Mouse (Mus musculus) hindbrain, postnatal 0 days (tissue): ENCODE measurements around the gene Lst1. TPM values are rescaled to one million over a fixed set of nuclear protein-coding genes. Genes with fewer than 3 reads are reported as not detected.

Experiments used
- ATAC-seq: fragments of 200-750 bp; cut with Nextera tagmentation; 2 replicates; pipeline ENCODE4 v1.8.0; 2017; ENCODE audit warnings: mild to moderate bottlenecking, moderate TSS enrichment, moderate library complexity
- DNase-seq: peaks from one replicate; pipeline ENCODE4 v3.0.0-alpha.2; 2015; ENCODE audit warnings: low spot score
- H3K27ac ChIP-seq: fragments of 300-500 bp; sonication (generic); 2 replicates; pipeline ENCODE4 v1.5.1; 2014; ENCODE audit warnings: mild to moderate bottlenecking
- H3K27me3 ChIP-seq: fragments of 300-500 bp; sonication (generic); 2 replicates; pipeline ENCODE4 v1.6.1; 2014; ENCODE audit warnings: low read length, mixed read lengths; ENCODE audit not compliant: insufficient read depth
- H3K36me3 ChIP-seq: fragments of 300-500 bp; sonication (generic); 2 replicates; pipeline ENCODE4 v1.6.1; 2014; ENCODE audit warnings: low read length, mixed read lengths; ENCODE audit not compliant: insufficient read depth
- H3K4me1 ChIP-seq: fragments of 300-500 bp; sonication (generic); 2 replicates; pipeline ENCODE4 v1.6.1; 2014; ENCODE audit warnings: antibody characterized with exemption, low read length, mixed read lengths; ENCODE audit not compliant: insufficient read depth
- H3K4me2 ChIP-seq: fragments of 300-500 bp; sonication (generic); 2 replicates; pipeline ENCODE4 v1.6.1; 2014; ENCODE audit warnings: low read depth, mild to moderate bottlenecking, low read length, moderate library complexity, mixed read lengths
- H3K4me3 ChIP-seq: fragments of 300-500 bp; sonication (generic); 2 replicates; pipeline ENCODE4 v1.5.1; 2014; ENCODE audit warnings: low read length
- H3K9ac ChIP-seq: fragments of 300-500 bp; sonication (generic); replicated peaks from 2 replicates; pipeline ENCODE4 v1.6.1; 2014; ENCODE audit warnings: mild to moderate bottlenecking, low read length, moderate library complexity, mixed read lengths
- H3K9me3 ChIP-seq: fragments of 300-500 bp; sonication (generic); 2 replicates; pipeline ENCODE4 v1.6.1; 2016; ENCODE audit warnings: low read length, mixed read lengths
- CTCF ChIP-seq: IDR thresholded peaks from 2 replicates; pipeline ENCODE4 v1.5.1; 2016; ENCODE audit warnings: antibody characterized with exemption, control low read depth, low read depth
- WGBS: fragments of 180-500 bp; shearing (Covaris S2); extraction: QIAGEN DNeasy Blood & Tissue Kit; methylation state at CpG from one replicate; pipeline ENCODE4 v1.1.7; 2014; 5-methylcytosine and 5-hydroxymethylcytosine counted together
- polyA plus RNA-seq: library from polyadenylated mRNA; unstranded; fragments of >200 nt; fragmentation: Nextera tagmentation; extraction: Ambion mirVana; gene quantifications from 2 replicates; pipeline ENCODE4 v1.2.1, GENCODE M21; 2015
- total RNA-seq: library from RNA; depleted of rRNA; stranded (reverse); fragments of >200 nt; gene quantifications from 2 replicates; pipeline ENCODE4 v1.2.3, GENCODE M21; 2014

Lst1 gene
- total and polyA plus RNA-seq, 2 experiments from 2014 or later = 8.0 to 25.0 TPM

DNA sequence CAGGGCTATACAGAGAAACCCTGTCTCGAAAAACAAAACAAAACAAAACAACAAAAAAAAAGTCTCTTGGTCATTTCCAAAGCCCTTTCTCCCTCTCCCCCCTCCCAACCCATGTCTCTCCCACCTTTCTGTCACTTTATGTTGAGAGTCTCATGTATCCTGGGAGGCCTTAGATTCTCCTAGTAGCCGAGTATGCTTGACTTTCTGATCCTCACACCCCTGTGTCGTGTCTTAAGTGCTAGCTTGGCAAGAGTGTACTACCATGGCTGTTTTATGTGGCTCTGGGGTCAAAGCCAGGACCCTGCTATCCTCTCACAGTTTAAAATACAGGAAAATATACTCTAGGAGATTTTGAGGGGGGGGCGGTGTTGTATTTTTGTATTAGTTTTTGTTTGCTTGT, 894 bp downstream of the Lst1 start:
- H3K9ac ChIP-seq = no peak overlapping the region
- no peaks in the 10 kb centered on the region for H3K9me3 ChIP-seq
- no peak overlapping the region for H3K4me2 ChIP-seq
- H3K4me1 ChIP-seq = no peaks in the 10 kb centered on the region
- no peak overlapping the region for H3K27ac ChIP-seq
- no peaks in the 10 kb centered on the region for H3K36me3 ChIP-seq
- WGBS = 71% methylated on average over 4 of the region's 4 CpGs
- H3K4me3 ChIP-seq = no peak overlapping the region
- TF ChIP-seq CTCF = no peak
- H3K27me3 ChIP-seq = no peaks in the 10 kb centered on the region
- ATAC-seq (no peak), DNase-seq (no peak)

DNA sequence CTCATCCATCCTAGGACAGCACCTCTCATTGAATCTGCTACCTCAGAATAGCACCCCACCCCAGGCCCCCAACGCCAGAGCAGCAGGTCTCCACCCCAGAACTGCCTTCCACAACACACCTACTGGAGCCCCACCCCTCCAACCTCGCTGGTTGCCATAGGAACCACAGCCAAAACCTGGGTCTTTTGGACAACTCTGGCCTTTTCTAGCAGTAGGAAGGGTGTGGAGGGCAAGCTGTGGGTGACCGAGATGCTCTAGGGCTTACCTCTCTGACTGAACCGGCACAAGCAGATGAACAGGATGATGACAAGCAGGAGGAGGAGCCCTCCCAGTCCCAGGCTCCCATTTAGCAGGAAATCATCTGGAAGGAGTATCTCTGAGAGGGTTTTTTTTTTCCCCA, 1.6 kb downstream of the Lst1 start:
- DNase-seq = peak; percentile 31
- Histone ChIP-seq H3K27ac (peak overlapping the region; percentile 66), H3K36me3 (no peaks in the 10 kb centered on the region), H3K9ac (peak overlapping the region; percentile 35; the same call in 1 of the 2 replicates), H3K4me3 (peak overlapping the region; percentile 38), H3K27me3 (no peaks in the 10 kb centered on the region), H3K9me3 (no peaks in the 10 kb centered on the region), H3K4me2 (peak overlapping the region; percentile 63), H3K4me1 (no peaks in the 10 kb centered on the region)
- no peak for TF ChIP-seq CTCF
- ATAC-seq = peak; percentile 62; the same call in 1 of the 2 replicates
- 0% methylated on average over 4 of the region's 4 CpGs for WGBS

DNA sequence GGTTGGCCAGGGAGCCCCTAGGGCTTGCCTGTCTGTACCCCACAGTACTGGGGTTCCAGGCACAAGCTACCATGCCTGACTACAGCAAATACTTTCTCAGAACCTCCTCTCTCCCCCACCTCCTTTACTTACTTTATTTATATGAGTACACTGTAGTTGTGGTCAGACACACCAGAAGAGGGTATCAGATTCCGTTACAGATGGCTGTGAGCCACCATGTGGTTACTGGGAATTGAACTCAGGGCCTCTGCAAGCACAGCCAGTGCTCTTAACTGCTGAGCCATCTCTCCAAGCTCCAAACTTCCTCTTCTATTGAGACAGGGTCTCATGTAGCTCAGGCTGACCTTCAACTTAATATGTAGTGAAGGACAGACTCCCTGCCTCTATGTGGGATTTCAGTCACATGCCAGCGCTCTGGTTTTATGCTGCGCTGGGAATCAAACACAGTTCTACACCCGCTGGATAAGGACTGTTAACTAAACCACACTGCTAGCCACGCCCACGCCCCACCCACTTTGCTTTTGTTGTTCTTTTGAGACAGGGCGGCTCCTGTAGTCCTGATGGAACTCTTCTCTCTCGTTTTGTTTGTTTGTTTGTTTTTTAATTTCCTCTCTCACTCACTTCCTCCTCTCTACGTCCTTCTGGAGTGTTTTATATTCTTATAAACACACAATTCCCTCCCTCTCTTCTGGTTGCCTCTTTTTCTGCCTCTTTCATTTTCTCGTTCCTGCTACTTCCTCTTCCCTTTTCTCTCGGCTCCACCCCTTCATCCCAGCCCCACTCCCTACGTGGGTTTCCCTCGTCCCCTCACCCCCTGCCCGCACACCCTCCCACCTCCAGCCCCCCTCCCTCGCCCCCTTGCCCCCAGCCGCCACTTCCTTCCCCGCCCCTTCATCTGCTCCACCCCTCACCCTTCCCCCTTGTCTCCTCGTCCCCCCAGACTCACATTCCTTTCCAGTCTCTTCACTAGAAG, 2.3 kb downstream of the Lst1 start:
- Histone ChIP-seq H3K4me2 (peak overlapping the region; percentile 63), H3K4me3 (peak overlapping the region; percentile 38), H3K27me3 (no peaks in the 10 kb centered on the region), H3K9ac (peak overlapping the region; percentile 35; the same call in 1 of the 2 replicates), H3K36me3 (no peaks in the 10 kb centered on the region), H3K4me1 (no peaks in the 10 kb centered on the region), H3K9me3 (no peaks in the 10 kb centered on the region), H3K27ac (peak overlapping the region; percentile 66)
- DNase-seq (peak; percentile 46), ATAC-seq (peak; percentile 69; the same call in 1 of the 2 replicates)
- 4% methylated on average over 17 of the region's 18 CpGs for WGBS
- no peak for TF ChIP-seq CTCF

- Histone ChIP-seq H3K4me1 (no peaks in the 10 kb centered on the region), H3K27me3 (no peaks in the 10 kb centered on the region), H3K9me3 (no peaks in the 10 kb centered on the region), H3K4me2 (no peak overlapping the region), H3K4me3 (no peak overlapping the region), H3K36me3 (no peaks in the 10 kb centered on the region), H3K9ac (no peak overlapping the region), H3K27ac (no peak overlapping the region)
- 84% methylated on average over 5 of the region's 5 CpGs for WGBS
- no peak for TF ChIP-seq CTCF
- DNase-seq = no peak
- ATAC-seq = no peak
Observed at GRCm38 (mm10) chr17:35180093-35180492, 8.1 kb downstream of the Lst1 start.

- TF ChIP-seq CTCF = peak; percentile 77
Observed at GRCm38 (mm10) chr17:35178528-35178927, 9.7 kb downstream of the Lst1 start.

GRCm38 (mm10) chr17:35175968-35176367, 12.3 kb downstream of the Lst1 start, which contains the start of gene Aif1:
TSS of gene Aif1 (minus strand) at chr17:35176068.
- Histone ChIP-seq H3K27ac (no peak within 1 kb of the TSS), H3K4me1 (no peaks in the 10 kb centered on the region), H3K9me3 (no peaks in the 10 kb centered on the region), H3K9ac (no peak within 1 kb of the TSS), H3K4me2 (no peak within 1 kb of the TSS), H3K27me3 (no peaks in the 10 kb centered on the region), H3K4me3 (no peak within 1 kb of the TSS), H3K36me3 (no peaks in the 10 kb centered on the region)
- no peak for TF ChIP-seq CTCF
- ATAC-seq (no peak), DNase-seq (no peak)
- 41% methylated on average over 2 of the region's 2 CpGs for WGBS

More at GRCm38 (mm10) chr17:35178528-35178927, 9.7 kb downstream of the Lst1 start:
- no peak overlapping the region for H3K4me3 ChIP-seq
- no peaks in the 10 kb centered on the region for H3K9me3 ChIP-seq
- no peak overlapping the region for H3K27ac ChIP-seq
- no peaks in the 10 kb centered on the region for H3K27me3 ChIP-seq
- no peak for ATAC-seq
- H3K4me1 ChIP-seq = no peaks in the 10 kb centered on the region
- peak; percentile 69 for DNase-seq
- no peak overlapping the region for H3K4me2 ChIP-seq
- 15% methylated on average over 5 of the region's 5 CpGs for WGBS
- no peaks in the 10 kb centered on the region for H3K36me3 ChIP-seq
- H3K9ac ChIP-seq = no peak overlapping the region
